In genomic region chr1:19213171-19213570, GRCm38 (mm10) we compare ENCODE assay signal across 13 mouse cellular contexts. TPM values are rescaled to one million over a fixed set of nuclear protein-coding genes. Genes with fewer than 3 reads are reported as not detected.
A peak's percentile ranks its signal among the peaks of the same experiment; 100 is the strongest.
DNase-seq lines count a peak whose midpoint lies in the region; ATAC-seq lines count a peak whose summit lies in the region.
"Had no signal": no experiment of that assay in that cellular context is flagged by ENCODE, and none has a peak within 500 bp of the region (broad histone marks: within the 10 kb centered on the region; RNA-seq: fewer than 3 reads in every experiment).

No protein-coding gene starts in this region.

- H3K4me3 ChIP-seq in hindbrain, embryonic 15.5 days, result peak overlapping the region; percentile 31
- peak overlapping the region; percentile 42 for H3K4me3 ChIP-seq in midbrain, embryonic 14.5 days (replicated peaks; ENCODE audit: low read depth, low read length)

- no peak overlapping the region for H3K27ac ChIP-seq in hindbrain, embryonic 15.5 days (replicated peaks)
- H3K27ac ChIP-seq in midbrain, embryonic 14.5 days (replicated peaks; ENCODE audit: low read depth, low read length), result peak overlapping the region; percentile 89

- WGBS in hindbrain, embryonic 15.5 days, result 2% methylated on average over 4 of the region's 4 CpGs
- WGBS in midbrain, embryonic 14.5 days, result 1% methylated on average over 4 of the region's 4 CpGs

- no peak for ATAC-seq in hindbrain, embryonic 15.5 days (ENCODE audit: low FRiP score, low read depth)
- no peak for ATAC-seq in midbrain, embryonic 14.5 days (ENCODE audit: low FRiP score, low TSS enrichment)
- ATAC-seq: lung, postnatal 0 days had no signal

- H3K9ac ChIP-seq in hindbrain, embryonic 15.5 days, result no peak overlapping the region
- peak overlapping the region; percentile 65 for H3K9ac ChIP-seq in midbrain, embryonic 14.5 days (replicated peaks; ENCODE audit: low read length)

- H3K36me3 ChIP-seq in hindbrain, embryonic 15.5 days, result no peaks in the 10 kb centered on the region
- no peaks in the 10 kb centered on the region for H3K36me3 ChIP-seq in midbrain, embryonic 14.5 days (ENCODE audit: control insufficient read depth, insufficient read depth, low read length)

- peak; percentile 53 for DNase-seq in embryo, embryonic 10.5 days (ENCODE audit: low spot score)
- DNase-seq in embryo, embryonic 10 days (ENCODE audit: low spot score), result no peak
- DNase-seq in embryo, embryonic 9.5 days (ENCODE audit: extremely low spot score), result peak; percentile 27
- peak; percentile 40 for DNase-seq in midbrain, embryonic 14.5 days
- no peak for DNase-seq in testis, postnatal 10 days (ENCODE audit: low spot score)
- no peak for DNase-seq in thymus, postnatal 36 days
- no peak for DNase-seq in layer of hippocampus, adult 18-20 months (ENCODE audit: low spot score in 2 of 2)
- DNase-seq: cerebellum, postnatal 25 days; heart, adult 11 months; heart, postnatal 4 days; liver had no signal

- peak overlapping the region; percentile 27; the same call in 1 of the 2 replicates for H3K4me2 ChIP-seq in hindbrain, embryonic 15.5 days
- peak overlapping the region; percentile 29 for H3K4me2 ChIP-seq in midbrain, embryonic 14.5 days (ENCODE audit: low read length)

- no peaks in the 10 kb centered on the region for H3K9me3 ChIP-seq in hindbrain, embryonic 15.5 days
- no peaks in the 10 kb centered on the region for H3K9me3 ChIP-seq in midbrain, embryonic 14.5 days (ENCODE audit: control insufficient read depth, low read length)

- peaks cover 68% of the 10 kb centered on the region for H3K27me3 ChIP-seq in hindbrain, embryonic 15.5 days
- peaks cover 79% of the 10 kb centered on the region for H3K27me3 ChIP-seq in midbrain, embryonic 14.5 days (ENCODE audit: control insufficient read depth, insufficient read depth, low read length)

- peaks cover 8% of the 10 kb centered on the region; the same call in 1 of the 2 replicates for H3K4me1 ChIP-seq in hindbrain, embryonic 15.5 days (replicated peaks)
- H3K4me1 ChIP-seq in midbrain, embryonic 14.5 days (ENCODE audit: control insufficient read depth, insufficient read depth, low read length), result no peaks in the 10 kb centered on the region

RNA-seq across cellular contexts. Expression of gene Tfap2b, which starts 4.5 kb away (rescaled TPM):
- 65.6 and 78.3 TPM in 2 replicates for polyA plus RNA-seq in hindbrain, embryonic 15.5 days (2015; fragmentation: Nextera tagmentation; extraction: Ambion mirVana)
- 239 and 249 TPM in 2 replicates for polyA plus RNA-seq in midbrain, embryonic 14.5 days (2014; fragmentation: Nextera tagmentation; extraction: Ambion mirVana)
- under 1 TPM in 1 of 2 experiments, not detected in 1; 0.15 TPM for total RNA-seq in layer of hippocampus, adult 18-20 months (2021)
- total RNA-seq: heart, postnatal 4 days had no signal

Comparison
In these comparisons a context has a peak if more than half of its experiments do, and no peak if none do; other contexts are left out.
1. DNase-seq: peak in embryo, embryonic 10.5 days (single experiment), embryo, embryonic 9.5 days (single experiment) and midbrain, embryonic 14.5 days (single experiment); none in embryo, embryonic 10 days (single experiment), testis, postnatal 10 days (single experiment), thymus, postnatal 36 days (0 of 2) and layer of hippocampus, adult 18-20 months (0 of 2).